9 mouse cellular contexts compared by ENCODE assay signal in genomic region chr5:45448676-45449075, GRCm38 (mm10). TPM values are rescaled to one million over a fixed set of nuclear protein-coding genes. Genes with fewer than 3 reads are reported as not detected.
DNase-seq lines count a peak whose midpoint lies in the region; ATAC-seq and TF ChIP-seq lines count a peak whose summit lies in the region.
"Had no signal": no experiment of that assay in that cellular context is flagged by ENCODE, and none has a peak within 500 bp of the region (broad histone marks: within the 10 kb centered on the region; RNA-seq: fewer than 3 reads in every experiment).

No protein-coding gene starts in this region.

- peaks cover 6% of the 10 kb centered on the region for H3K4me1 ChIP-seq in heart, adult 2 months (ENCODE audit: control insufficient read depth, insufficient read depth, low read length)
- peaks cover 13% of the 10 kb centered on the region for H3K4me1 ChIP-seq in bone marrow macrophage, adult 2 months (ENCODE audit: control insufficient read depth, insufficient read depth, low read length)
- peaks cover 25% of the 10 kb centered on the region for H3K4me1 ChIP-seq in liver, embryonic 12.5 days

- peak overlapping the region; percentile 99 for H3K4me2 ChIP-seq in liver, embryonic 12.5 days

- no peaks in the 10 kb centered on the region for H3K27me3 ChIP-seq in heart, adult 2 months (ENCODE audit: control insufficient read depth, insufficient read depth, low read length)
- 0 out of 2 replicates have a peak, but pooled peaks cover 3% of the 10 kb centered on the region for H3K27me3 ChIP-seq in liver, embryonic 12.5 days (replicated peaks)

- H3K9me3 ChIP-seq in liver, embryonic 12.5 days (replicated peaks), result no peaks in the 10 kb centered on the region

- WGBS in heart, adult 2 months, result 57% methylated on average over 5 of the region's 5 CpGs
- whole genome bisulfite sequencing in liver, embryonic 12.5 days (ENCODE audit: insufficient replicate concordance), result 62% methylated on average over 5 of the region's 5 CpGs

- H3K9ac ChIP-seq in heart, adult 2 months (ENCODE audit: low read depth, low read length), result no peak overlapping the region
- peak overlapping the region; percentile 73; the same call in 1 of the 2 replicates for H3K9ac ChIP-seq in liver, embryonic 12.5 days

- peak; percentile 6 to 18 for DNase-seq in heart, adult 2 months
- DNase-seq in heart, adult 18-20 months, result no peak
- peak; percentile 27 for DNase-seq in heart, postnatal 4 days
- DNase-seq in urinary bladder, postnatal 25 days (ENCODE audit: low spot score), result no peak
- DNase-seq in spleen, postnatal 4 days (ENCODE audit: low spot score in 2 of 2), result no peak
- DNase-seq in natural killer cell, adult 2 months (ENCODE audit: low spot score in 2 of 2), result no peak

- no peaks in the 10 kb centered on the region for H3K36me3 ChIP-seq in heart, adult 2 months (ENCODE audit: control insufficient read depth, insufficient read depth, low read length)
- peaks cover 16% of the 10 kb centered on the region for H3K36me3 ChIP-seq in liver, embryonic 12.5 days

- no peak for TF ChIP-seq CTCF in heart, adult 2 months (IDR thresholded peaks at IDR 0.05)
- no peak for TF ChIP-seq CTCF in bone marrow macrophage, adult 2 months (IDR thresholded peaks at IDR 0.05; ENCODE audit: low read depth, low read length)

- ATAC-seq in liver, embryonic 12.5 days, result no peak
- ATAC-seq: Patski had no signal

- H3K79me2 ChIP-seq in heart, adult 2 months (replicated peaks; ENCODE audit: control insufficient read depth, insufficient read depth, low read length), result no peaks in the 10 kb centered on the region

- TF ChIP-seq EP300 in heart, adult 2 months (IDR thresholded peaks at IDR 0.05; ENCODE audit: insufficient read depth, low read depth, low read length), result no peak

- H3K4me3 ChIP-seq in heart, adult 2 months, result no peak overlapping the region; the same call in 1 of the 2 replicates
- peak overlapping the region; percentile 97 for H3K4me3 ChIP-seq in bone marrow macrophage, adult 2 months (ENCODE audit: insufficient read depth, low read length)
- H3K4me3 ChIP-seq in liver, embryonic 12.5 days, result peak overlapping the region; percentile 71

- intact Hi-C loops in heart, adult 2 months (cut with DNase I), result loop anchor here (5.0 kb wide), 2 partner anchors 409 to 1221 kb away; partner anchors contain the start of genes Lcorl and Tapt1

- no peak overlapping the region for H3K27ac ChIP-seq in heart, adult 2 months
- no peak overlapping the region for H3K27ac ChIP-seq in bone marrow macrophage, adult 2 months (ENCODE audit: insufficient read depth, low read depth, low read length)
- no peak overlapping the region for H3K27ac ChIP-seq in liver, embryonic 12.5 days

- TF ChIP-seq POLR2A in heart, adult 2 months (IDR thresholded peaks at IDR 0.05; ENCODE audit: insufficient read depth, low read depth, low read length), result no peak
- no peak for TF ChIP-seq POLR2A in bone marrow macrophage, adult 2 months (IDR thresholded peaks at IDR 0.05; ENCODE audit: borderline replicate concordance, low read depth, low read length)

RNA-seq across cellular contexts. Expression of gene Qdpr, which starts 1.4 kb away (rescaled TPM):
- 10 to 100 TPM; 73.9 to 86.0 TPM for total RNA-seq in heart, adult 2 months (2021)
- 58.3 and 95.5 TPM in 2 replicates for polyA plus RNA-seq in heart, adult 2 months (2012; rRNA removed)
- total RNA-seq in heart, adult 18-20 months (2021), result 10 to 100 TPM; 90.5 to 92.1 TPM
- 80.2 and 89.8 TPM in 2 replicates for polyA plus RNA-seq in bone marrow macrophage, adult 2 months (2012; ENCODE audit: insufficient read depth, insufficient read length, missing spikeins)
- total RNA-seq in heart, postnatal 4 days (2021), result 10 to 100 TPM; 72.7 to 81.2 TPM
- 74.1 and 77.6 TPM in 2 replicates for polyA plus RNA-seq in liver, embryonic 12.5 days (2016; fragmentation: Nextera tagmentation; extraction: Ambion mirVana)

RNA-seq across cellular contexts. Expression of gene Clrn2, which starts 4.9 kb away (rescaled TPM):
- not detected for total RNA-seq in heart, adult 2 months (2021)
- polyA plus RNA-seq in heart, adult 2 months (2012; rRNA removed), result not detected in 2 replicates
- not detected for total RNA-seq in heart, adult 18-20 months (2021)
- polyA plus RNA-seq in bone marrow macrophage, adult 2 months (2012; ENCODE audit: insufficient read depth, insufficient read length, missing spikeins), result not detected in 2 replicates
- total RNA-seq in heart, postnatal 4 days (2021), result not detected
- not detected in 2 replicates for polyA plus RNA-seq in liver, embryonic 12.5 days (2016; fragmentation: Nextera tagmentation; extraction: Ambion mirVana)
- polyA plus RNA-seq: Patski had no signal

RNA-seq across cellular contexts. Expression of gene Lap3, which starts 44.5 kb away (rescaled TPM):
- 100 to 1,000 TPM in 1 of 2 experiments, 10 to 100 TPM in 1; 98.4 to 107 TPM for total RNA-seq in heart, adult 2 months (2021)
- 24.0 and 32.9 TPM in 2 replicates for polyA plus RNA-seq in heart, adult 2 months (2012; rRNA removed)
- total RNA-seq in heart, adult 18-20 months (2021), result 100 to 1,000 TPM; 115 to 134 TPM
- 18.5 and 21.3 TPM in 2 replicates for polyA plus RNA-seq in bone marrow macrophage, adult 2 months (2012; ENCODE audit: insufficient read depth, insufficient read length, missing spikeins)
- total RNA-seq in heart, postnatal 4 days (2021), result 10 to 100 TPM; 74.3 to 92.5 TPM
- polyA plus RNA-seq in liver, embryonic 12.5 days (2016; fragmentation: Nextera tagmentation; extraction: Ambion mirVana), result 67.2 and 69.0 TPM in 2 replicates

Comparison
In these comparisons a context has a peak if more than half of its experiments do, and no peak if none do; other contexts are left out.
1. DNase-seq: peak in heart, adult 2 months (2 of 2) and heart, postnatal 4 days (single experiment); none in heart, adult 18-20 months (0 of 2), urinary bladder, postnatal 25 days (single experiment), spleen, postnatal 4 days (0 of 2) and natural killer cell, adult 2 months (0 of 2).